Mouse (Mus musculus) T-helper 1 cell (primary cell): ENCODE results near the gene Nacc2.

Experiments used
- in situ Hi-C: fragments of 300-600 bp; cut with MboI, MseI; formaldehyde crosslinking; loops from one replicate; pipeline ENCODE4 v1.15.1; 2025; ENCODE audit warnings: high pct_unique_total_duplicates

The Nacc2 gene

DNA sequence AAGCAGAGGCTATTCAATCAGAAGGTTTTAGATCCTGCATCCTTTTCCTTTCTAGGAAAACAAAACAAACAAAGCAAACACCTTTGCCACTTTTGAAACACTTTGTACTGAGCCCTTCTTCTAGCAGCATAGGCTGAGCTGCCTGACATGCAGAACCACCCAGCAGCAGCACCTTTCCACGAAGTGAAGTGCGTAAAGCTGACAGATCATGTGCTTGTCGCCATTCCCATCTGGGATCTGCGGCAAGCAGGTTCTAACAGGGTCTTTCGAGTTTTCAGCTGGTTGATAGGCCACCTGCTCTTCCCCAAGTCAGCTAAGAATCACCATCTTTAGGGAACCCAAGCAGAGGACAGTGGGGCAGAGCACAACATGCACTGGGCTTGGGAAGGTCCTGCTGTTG lies 66.8 kb downstream of the Nacc2 start:
- in situ Hi-C loops, result no loop called here

DNA sequence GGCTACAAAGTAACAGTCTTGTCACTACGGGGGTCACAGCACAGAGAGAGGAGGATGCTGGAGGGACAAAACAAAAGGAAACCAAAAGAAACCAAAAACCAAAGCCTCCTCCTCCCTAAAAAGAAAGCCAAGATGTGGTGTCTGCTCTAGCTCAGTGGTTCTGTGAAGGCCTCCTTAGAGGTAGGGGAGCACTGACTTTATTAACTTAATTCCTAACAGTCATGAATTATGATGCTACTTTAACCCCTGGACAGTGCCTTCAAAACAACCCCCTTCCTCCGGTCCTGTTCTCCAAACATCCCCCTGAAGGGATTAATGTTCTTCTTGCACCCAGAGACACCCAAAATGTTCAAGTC lies 67.3 kb downstream of the Nacc2 start:
- in situ Hi-C loops, result no loop called here

DNA sequence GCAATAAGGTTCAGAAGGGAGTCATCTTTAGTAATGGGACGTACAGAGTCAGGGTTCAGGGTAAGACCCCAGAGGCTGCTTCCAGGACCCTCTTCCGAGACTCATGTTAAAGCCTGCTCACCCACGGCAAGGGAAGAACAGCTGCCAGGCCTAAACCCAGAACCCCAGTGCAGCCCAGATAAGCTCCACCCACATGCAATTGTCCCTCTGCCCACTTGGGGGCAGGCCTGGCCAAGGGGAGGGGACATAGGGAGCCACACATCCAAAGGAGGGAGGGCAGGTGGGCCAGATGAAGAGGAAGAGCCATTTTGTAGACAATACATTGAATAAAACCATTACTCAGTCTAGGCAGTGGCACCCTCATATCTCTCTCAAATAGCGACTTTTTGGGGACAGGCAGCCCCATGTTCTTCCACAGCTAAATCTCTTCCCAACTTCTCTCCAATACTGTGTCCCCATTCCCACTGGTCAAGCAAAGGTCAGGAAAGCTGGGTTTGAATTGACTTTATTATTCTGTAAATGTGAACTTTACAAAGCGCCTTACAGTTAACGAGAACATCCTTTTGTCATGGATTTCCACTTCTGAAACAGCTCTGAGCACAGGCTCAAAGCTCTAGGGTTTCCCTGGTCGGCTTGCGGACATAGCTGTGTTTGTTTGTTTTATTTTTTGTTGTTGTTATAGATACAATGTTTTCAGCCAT lies 67.8 kb downstream of the Nacc2 start:
- in situ Hi-C loops, result no loop called here

DNA sequence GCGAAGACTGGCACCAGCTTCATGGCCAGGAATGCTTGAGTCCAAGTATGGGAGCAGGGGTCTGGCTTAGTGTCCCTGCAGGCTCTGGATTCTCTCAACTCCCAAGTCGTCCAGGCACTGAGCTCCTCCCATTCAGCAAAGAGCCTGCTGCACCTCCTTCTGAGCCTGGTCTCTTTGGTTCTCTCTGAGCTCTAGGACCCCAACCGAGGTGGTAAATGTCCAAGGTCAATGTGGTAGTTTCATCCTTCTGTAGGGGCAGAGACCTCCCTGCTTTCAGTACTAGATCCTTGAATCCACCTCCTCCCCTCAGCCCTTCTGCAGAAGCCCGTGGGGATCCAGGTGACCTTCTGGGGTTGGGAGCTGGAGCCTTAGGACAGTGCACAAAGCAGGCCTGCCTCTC lies 70.2 kb downstream of the Nacc2 start:
- in situ Hi-C loops, result no loop called here

DNA sequence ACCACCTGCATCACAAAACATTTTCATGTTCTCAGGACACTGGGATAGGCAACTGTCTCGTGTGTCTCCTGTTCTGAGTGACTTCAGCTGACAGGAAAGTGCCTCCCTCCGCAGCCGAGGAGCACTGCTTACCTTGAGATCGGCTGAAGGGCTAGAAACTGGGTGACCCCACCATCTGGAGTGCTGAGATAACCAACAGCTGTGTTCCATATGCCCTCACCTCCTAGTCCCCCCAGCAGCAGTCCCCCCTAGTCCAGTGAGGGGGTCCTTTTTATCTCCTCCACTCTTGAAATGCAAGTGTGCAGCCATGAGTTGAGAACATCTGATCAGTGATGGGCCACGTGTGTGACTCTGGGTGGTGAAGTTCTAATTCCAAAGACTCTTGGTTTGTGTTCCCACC lies 74.2 kb downstream of the Nacc2 start:
- in situ Hi-C loops, result no loop called here

DNA sequence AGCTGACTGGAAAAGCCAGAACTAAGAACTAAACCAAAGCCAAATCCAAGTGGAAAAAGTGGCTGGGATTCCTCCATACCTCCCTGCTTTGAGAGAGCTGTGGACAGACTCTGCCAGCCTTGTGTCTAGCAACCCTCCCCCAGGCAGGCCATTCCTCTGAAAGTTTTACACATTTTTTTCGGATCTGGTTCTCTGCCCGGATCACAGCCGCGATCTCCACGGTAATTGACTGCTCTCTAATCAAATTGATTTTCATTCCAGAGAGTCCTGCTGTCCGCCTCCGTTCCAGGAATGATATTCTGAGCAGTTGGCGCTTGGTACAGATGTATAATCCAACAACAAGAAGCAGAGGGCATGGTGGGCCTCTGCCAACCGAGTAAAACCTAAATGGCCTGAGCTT lies 78.8 kb downstream of the Nacc2 start:
- in situ Hi-C loops, result no loop called here

DNA sequence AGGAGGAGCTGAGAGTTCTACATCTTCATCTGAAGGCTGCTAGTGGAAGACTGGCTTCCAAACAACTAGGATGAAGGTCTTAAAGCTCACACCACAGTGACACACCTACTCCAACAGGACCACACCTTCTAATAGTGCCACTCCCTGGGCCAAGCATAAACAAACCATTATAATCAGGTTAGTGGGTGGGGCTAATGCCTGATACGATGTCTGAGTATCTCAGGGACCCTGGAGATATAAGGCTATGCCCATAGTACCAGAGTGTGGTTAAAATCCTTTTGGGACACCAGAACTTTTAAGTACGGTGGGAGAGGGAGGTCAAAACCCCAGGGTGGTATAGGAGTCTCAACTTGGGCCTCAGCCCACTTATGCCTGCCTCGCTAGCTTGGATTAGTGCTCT lies 80.4 kb downstream of the Nacc2 start:
- in situ Hi-C loops, result no loop called here

DNA sequence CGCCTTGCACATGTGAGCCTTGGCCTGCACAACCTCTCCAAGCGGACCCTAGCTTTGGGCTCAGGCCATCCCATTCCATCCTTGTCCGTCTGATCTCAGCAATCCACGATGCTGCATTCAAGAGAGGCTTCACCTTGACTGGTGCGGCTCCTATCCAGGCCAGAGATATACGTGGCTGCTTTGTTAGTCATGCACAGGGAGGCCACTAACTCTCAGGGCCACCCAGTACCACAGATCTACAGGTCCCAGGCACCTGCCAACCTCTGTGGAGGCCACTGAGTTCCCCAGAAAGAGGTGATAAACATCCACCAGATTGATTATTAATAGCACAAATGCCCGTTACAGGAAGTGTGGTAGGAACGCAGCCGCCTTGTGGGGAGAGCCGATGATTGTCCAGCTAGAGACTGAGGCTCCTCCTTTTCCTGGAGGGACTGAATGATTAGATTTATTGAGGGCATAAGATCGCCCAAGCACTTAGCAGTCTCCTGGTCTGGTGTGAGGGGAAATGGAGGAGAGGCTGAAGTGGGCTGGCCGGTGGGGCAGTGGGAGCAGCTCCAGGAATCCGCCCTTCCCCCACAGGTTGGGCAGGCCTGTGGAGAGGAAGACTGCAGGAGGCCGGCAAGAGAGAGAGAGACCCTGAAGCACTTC lies 81.7 kb downstream of the Nacc2 start:
- in situ Hi-C loops, result no loop called here

DNA sequence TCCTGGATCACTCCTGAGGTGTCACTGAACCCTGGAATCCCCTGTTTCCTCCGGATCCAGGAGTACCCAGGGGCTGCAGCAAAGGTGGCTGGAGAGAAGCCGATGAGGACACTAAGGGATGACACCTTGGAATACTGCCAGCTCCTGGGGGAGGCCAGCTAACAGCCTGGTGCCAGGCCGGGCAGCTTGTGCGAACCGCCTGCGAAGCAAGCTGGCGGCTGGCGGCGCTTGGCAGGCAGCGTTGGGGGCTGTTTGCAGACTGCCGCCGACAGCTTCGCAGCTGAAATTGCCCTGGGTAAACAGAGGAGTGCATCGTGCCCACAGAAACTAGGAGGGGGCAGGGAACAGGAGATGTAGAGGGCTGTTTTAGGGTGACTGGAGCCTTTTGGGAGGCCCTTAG lies 83.1 kb downstream of the Nacc2 start:
- in situ Hi-C loops, result no loop called here

DNA sequence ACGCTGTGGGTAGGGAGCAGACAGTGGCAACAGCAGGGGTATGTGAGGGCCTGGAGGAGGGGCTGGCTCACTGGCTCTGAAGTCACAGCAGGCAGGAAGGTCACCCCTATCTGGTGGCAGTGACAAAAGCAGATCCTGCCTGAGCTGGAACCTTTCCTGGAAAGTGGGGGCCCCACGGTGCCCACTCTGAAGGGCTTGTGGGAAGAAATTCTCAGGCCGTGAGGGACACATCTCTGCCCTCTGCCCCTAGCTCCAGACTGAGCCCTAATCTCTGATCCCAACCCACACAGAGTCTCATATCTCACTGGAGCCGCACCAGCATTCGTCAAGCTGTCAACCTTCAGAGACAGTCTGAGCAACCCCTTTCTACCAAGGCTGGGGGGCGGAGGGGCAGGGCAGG lies 85.6 kb downstream of the Nacc2 start:
- in situ Hi-C loops, result no loop called here

DNA sequence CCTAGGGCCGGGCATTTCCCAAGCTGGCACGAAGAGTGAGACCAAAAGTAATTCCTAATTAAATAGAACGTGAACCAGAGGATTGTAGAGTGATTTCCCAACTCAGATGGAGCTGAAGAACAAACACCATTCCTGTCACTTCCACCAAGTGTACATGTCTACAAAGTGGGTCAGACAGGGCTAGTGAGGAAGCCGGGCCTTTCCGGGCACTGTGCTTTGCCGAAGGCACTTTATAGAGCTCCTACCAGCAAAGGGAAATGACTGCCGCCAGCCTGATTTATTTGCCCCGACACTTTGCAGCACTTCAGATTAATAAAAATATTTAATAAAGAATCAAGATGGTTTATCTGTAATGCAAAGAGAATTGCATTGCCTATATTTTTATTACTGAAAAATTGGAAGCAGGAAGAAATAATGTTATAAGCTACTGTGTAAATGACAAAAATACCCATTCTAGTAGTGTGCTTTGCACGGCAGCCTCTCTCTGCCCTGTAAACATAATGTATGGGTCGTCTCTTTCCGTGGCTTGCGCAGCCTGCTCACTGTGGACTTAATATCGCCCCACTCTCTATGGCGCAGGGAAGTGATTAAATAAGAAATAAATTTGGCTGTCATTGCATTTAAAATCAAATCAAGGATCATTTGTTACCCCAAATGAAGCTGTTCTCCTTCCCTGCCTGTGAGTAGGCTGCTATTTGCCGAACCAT lies 88.5 kb downstream of the Nacc2 start:
- in situ Hi-C loops, result no loop called here

DNA sequence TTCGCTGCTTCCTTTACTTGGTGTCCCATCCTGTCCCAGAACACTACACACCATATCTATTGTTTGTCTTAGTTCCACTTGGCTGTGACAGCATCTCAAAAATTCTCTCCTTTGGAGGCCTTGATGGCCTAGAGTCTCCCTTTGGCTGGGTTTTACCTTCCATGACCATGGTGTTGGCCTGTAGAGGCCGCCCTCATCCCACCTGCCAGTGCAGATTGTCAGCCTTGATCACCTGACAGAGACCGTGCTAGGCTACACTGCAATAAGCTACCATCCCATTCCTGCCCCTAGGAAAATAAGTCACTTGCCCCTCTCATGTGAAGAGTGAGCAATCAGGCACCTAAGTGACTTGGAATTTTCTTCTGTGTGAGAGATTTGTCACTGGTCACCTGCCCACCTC lies 92.7 kb downstream of the Nacc2 start:
- in situ Hi-C loops, result no loop called here

DNA sequence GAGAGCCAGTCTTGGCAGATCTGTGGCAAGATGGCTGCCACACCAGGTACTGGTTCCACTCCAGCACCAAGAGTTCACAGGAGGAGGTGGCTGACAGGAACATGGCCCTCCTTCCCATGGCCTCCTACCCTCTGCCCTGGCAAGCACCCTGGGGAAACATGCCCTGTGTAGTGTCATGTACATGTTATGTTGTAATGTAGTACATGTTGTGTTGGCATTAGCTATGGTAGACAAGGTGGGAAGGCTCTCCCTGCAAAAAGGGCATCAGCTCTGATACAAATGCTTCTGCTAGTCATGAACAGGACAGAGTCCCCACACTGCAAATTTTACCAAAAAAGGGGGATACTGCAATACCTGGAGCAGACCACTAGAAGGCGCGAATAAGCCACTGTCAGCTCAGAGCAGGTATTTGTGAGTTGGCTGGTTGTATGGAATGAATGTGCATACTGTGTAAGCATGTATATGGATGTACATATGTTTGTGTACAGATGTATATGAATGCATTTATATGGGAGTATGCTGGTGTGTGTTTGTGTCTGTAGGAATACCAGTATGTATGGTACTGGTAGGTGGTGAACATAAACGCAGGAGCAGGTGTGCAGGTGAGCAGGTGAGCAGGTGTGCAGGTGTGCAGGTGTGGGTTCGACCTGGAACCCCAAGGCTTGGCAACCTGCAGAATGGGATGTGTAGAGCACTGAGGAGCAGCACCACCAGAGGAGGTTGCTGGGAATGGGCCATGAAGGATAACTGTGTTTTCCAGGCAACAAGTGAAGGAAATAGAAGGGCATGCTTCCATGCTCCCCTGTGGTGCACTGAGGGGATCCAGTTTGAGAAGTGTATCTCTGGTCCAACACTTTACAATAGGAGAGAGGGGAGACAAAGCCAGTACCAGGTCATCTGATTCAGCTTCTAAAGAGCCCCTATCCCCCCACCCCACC lies 98.6 kb downstream of the Nacc2 start:
- in situ Hi-C loops, result loop anchor here (5.0 kb wide), 1 partner anchor 118 kb away; no protein-coding TSS in a partner anchor

DNA sequence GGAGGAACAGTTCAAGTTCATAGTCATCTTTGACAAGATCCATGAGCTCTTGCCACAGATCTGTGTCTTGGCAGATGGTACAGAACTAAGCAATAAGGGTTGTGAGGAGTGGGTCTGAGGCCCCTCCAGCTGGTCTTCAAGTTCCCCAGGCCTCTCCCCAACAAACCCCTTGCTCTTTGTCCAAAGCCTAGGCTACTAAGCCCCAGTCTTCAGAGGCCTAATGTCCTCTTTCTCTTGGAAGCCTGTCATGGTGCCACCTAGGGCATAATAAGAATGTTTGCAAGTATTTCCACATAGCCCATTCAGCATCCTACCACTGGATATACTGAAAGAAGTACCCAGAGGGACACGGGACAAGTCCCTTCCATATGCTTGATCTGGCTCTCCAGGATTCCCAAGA lies 100.4 kb downstream of the Nacc2 start:
- in situ Hi-C loops, result loop anchor here (5.0 kb wide), 1 partner anchor 120 kb away; no protein-coding TSS in a partner anchor

DNA sequence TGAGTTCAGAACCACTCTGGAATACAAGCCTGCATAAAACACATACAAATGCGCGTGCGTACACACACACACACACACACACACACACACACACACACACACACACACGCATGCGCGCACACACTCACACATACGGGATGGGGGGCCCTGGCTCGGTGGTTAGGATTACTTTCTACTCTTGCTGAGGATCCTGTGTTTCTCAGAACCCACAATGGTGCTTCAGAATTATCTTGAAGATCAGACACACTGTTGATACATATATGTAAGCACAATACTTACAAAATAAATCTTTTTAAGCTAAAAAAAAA lies 100.8 kb downstream of the Nacc2 start:
- in situ Hi-C loops, result loop anchor here (5.0 kb wide), 1 partner anchor 120 kb away; no protein-coding TSS in a partner anchor

DNA sequence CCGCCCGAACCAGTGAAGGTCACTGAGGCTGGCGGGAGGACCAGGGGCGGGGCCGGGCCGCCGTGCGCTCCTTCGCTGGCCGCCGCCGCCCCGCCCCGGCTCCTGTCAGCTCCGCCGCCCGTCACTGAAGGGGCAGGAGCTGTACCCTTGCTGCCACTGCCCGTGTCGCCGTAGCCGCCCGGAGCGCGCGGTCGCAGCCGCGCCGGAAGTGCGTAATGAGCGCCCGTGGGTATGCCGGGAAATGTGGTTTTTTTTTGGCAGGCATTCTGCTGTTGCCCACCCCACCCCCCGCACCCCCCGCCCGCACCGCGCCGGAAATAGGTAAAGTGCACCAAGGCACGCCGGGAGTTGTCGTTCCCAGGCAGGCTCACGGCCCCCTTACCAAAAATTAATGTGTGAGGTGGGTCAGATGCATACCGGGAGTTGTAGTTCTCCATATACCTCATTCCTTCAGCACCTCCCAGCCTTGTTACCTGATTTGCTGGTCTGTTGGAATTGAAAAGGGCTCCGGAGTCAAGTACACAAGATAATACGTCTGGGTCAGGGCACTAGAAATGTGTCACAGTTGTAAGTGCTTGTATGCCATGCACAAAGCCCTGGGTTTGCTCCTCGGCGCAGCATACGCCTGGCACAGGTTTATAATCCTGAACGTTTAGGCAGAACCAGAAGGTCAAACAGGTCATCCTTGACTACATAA lies 101.3 kb downstream of the Nacc2 start, which contains the start of gene Ubac1:
TSS of gene Ubac1 (minus strand) at position 187 of the 697 bp plus-strand sequence.
- in situ Hi-C loops, result loop anchor here (5.0 kb wide), 1 partner anchor 121 kb away; no protein-coding TSS in a partner anchor

DNA sequence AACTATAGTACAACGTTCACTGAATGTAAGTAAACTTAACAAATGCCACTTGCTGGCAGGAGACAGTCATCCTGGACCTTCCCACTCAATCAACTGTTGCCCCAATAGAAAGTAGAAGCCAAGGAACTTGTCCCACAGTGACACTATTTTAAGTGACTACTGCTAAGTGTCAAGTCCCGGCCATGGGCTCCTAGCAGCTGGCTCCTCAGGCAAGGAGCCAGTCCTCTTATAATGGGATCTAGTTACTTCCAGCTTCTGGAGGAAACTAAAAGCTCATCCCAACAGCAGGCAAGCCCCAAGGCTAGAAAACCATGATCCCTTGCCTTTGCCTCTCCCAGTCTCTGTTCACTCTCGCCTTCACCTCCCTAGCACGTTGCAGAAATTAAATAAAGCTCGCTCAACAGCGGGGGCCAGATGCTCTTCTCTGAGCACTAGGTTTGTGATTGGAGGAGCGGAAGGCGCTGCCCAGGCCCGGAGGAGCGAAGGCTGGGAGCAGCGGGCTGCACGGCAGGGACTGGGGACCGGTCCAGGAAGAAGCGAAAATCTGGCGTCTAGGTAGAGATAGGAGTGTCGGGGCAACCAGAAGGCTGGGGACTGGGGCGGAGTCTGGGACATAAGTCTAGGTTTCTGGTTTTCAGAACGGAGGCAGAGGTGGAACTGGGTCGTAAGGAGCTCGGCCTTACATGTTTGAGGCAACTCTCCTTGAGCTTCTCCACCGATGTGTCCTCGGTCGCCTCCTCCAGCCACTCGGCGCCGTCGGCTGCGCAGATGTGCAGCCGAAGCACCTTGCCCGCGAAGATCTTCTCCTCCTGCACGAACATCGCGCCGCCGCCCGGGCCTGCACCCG lies 102.1 kb downstream of the Nacc2 start:
- in situ Hi-C loops, result loop anchor here (5.0 kb wide), 1 partner anchor 121 kb away; no protein-coding TSS in a partner anchor

DNA sequence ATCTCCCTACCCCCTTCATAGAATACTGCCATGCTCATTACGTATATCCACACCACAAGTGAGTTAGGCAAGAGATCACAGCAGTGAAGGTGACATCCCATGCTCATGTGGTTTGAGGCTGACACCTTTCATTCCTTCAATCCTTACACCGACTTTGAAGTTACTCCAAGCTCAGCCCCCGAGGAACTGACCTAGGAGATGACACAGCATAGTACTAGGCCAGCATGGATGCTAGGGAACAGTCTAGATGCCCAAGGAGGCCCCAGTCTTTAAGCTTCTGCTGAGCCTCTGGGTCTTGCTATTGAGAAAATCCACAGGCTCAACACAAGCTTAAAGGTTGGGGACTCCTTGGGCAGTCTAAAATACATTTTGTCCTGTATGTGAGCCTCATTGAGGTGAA lies 103.1 kb downstream of the Nacc2 start:
- in situ Hi-C loops, result loop anchor here (5.0 kb wide), 1 partner anchor 122 kb away; no protein-coding TSS in a partner anchor

DNA sequence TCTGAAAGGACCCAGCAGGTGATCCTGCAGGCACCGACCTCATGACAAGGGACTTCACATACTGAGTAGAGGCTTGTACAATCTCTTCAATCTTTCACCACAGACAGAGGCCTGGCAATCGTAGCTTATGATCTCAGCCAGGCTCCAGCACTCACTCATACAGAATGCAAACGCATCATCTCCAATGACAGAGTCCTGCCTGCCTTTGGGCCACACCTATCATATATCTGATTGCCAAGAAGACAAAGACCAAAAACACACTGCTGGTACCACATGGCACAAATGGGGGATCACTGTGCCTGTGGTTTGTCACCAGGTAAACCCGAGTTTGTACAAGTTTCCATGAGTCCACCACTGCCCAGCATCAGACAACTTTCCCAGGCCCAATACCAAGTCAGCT lies 105.7 kb downstream of the Nacc2 start:
- in situ Hi-C loops, result no loop called here

DNA sequence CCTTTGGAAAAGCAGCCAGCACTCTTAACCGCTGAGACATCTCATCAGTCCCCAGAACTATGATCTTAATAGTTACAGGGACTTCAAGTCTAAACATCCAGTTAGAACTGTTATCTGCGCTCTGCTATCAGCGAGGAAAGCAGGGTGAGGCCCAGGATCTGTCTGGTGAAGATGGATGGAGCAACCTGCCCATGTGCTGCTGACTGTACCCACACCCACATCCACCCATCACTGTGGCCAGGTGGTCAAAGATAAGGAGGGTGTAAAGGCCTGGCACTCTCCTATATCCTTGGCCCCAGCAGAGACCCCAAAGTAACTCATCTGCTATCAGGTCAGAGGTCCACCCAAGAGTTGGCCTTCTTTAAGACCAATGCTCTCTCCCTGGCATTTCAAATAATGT lies 109.3 kb downstream of the Nacc2 start:
- in situ Hi-C loops, result no loop called here
